Mouse (Mus musculus) heart, adult 9 months (tissue): ENCODE data around the gene Nid1.
"Not testable (repeated sequence)": the region's sequence is repeated elsewhere in the genome, so short reads cannot be mapped to it uniquely, and the experiment has no call there.

Experiments
- DNase-seq, 2 experiments: peaks; one replicate each; pipeline ENCODE4 v3.0.0; 2022; ENCODE audit warnings: low spot score in 2 of 2

Nid1 gene

DNA sequence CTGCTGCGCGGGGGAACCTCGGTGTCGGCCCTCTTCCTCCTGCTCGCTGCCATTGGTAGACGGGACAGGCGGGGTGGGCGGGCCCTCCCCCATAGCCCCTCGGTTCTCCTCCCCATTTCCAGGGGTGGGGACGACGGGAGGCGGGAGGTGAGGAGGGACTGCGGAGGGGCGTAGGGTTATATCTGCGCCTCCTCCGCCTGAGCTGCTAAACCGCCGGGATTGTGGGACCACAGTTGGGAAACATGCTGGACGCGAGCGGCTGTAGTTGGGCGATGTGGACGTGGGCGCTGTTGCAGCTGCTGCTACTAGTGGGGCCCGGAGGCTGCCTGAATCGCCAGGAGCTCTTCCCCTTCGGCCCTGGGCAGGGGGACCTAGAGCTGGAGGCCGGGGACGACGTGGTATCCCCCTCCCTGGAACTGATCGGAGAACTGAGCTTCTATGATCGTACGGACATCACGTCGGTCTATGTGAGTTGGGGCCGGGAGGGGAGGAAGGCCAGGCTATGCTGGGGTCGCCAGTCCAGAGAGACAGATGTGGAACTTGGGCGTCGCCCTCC, at the start of gene Nid1:
TSS of gene Nid1 (plus strand) at position 92 of the 556 bp plus-strand sequence.
- DNase-seq, result peak; percentile 46 to 73

DNA sequence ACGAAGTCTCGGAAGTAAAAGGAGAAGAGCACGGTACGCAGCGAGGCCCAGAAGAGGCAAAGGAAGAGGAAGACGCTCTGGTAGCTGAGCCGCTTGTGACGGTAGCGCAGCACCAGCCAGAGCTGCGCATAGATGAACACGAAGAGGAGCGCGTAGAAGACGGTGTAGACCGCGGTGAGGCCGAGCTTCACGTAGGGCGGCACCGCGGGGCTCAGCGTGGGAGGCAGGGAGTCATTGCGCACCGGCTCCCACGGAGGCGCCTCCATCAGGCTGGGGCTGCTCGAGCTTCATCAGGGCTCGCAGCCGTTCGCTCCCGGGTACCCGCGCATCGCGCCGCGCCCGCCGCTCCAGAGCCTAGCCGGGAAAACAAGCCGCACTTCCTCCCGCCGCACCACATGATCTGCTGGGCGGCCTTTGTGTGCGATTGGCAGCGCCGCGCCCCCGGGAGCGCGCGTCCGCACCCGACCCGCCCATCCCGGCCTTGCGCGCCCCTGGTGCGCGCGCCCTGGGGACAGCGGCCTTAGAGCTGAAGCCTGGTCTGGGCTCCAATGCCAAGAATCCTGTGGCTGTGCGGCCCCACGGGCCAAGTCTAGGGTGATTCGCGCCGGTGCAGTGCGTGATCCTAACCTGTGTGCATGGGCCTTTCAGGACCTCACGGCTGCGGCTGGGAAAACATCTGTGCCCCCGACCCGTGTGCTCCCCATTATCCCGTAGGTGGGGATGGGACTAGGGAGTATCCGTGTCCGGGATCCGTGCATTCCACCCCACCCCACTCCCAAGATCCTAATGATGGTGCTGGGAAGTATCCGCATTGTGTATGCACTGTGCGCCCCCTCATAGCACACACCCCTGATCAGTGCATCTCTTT, 43.9 kb upstream of the Nid1 start, which contains the start of gene Gpr137b:
TSS of gene Gpr137b (minus strand) at position 787 of the 868 bp plus-strand sequence.
- peak; percentile 57 to 70 for DNase-seq

DNA sequence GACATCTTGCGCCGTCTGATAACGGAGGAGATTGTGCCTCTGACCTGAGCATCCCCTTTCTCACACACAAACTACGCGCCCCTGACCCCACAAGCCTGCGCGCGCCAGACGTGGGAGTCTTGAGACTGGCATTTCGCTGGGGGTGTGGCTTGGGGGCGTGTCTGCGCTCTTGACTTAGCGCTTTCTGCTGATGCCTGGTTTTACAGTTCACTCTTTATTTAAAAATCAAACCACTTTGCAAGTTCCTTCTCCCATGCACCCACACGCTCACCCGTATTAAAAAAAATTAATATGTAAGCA, 43.3 kb upstream of the Nid1 start:
- not testable (repeated sequence) for DNase-seq

DNA sequence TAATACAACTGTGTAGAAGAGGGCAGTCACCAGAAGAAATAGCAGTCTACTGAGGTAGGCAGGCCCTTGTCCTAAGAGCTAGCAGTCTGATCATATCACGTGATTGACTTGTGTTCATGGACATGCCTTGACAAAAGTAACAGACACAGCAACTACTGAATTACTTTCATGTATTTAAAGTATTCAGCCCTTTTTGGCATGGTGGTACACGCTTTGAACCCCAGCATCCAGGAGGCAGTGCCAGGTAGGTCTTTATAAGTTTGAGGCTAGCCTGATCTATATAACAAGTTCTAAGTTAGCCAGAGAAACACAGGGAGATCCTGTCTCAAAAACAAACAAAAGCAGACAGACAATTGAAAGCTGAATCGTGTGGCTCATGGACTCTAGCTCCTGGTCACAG, 36.5 kb upstream of the Nid1 start:
- DNase-seq, result not testable (repeated sequence)

DNA sequence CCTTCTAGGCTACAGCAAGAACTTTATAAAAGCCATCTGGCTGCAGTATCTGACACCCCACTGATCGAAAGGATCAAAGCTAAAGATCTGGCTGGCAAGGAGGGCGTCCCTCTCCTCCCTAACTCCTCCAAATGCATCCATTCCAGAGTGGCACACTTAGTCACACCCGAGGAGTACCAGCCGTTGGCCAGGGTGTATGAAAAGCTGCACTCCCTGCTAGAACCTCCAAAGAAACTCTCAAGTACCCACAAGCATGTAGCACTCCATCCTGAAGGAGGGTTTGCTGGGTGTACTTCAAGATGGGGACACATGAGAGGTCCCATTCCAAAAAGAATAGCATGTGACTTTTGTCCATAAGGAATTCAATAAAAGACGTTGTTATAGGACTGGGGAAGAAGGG, 34.5 kb upstream of the Nid1 start:
- DNase-seq, result not testable (repeated sequence)

DNA sequence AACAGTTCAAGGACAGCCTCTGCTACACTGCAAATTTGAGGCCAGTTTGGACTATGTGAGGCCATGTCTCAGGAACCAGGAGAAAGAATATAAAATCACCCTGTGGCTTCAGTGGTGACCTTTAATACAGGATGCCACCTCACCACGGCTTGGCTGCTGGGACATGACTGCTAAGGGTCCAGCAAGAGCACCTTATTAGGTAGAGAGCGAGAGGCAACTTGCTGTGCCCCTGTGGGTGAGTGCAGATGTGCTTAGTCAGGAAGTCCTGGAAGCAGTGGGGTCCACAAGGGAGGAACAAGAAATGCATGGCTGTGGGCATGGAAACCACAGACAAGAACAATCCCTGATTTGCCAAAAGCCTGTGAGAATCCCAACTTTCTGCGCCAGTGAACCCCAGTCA, 34.0 kb upstream of the Nid1 start:
- not testable (repeated sequence) for DNase-seq

DNA sequence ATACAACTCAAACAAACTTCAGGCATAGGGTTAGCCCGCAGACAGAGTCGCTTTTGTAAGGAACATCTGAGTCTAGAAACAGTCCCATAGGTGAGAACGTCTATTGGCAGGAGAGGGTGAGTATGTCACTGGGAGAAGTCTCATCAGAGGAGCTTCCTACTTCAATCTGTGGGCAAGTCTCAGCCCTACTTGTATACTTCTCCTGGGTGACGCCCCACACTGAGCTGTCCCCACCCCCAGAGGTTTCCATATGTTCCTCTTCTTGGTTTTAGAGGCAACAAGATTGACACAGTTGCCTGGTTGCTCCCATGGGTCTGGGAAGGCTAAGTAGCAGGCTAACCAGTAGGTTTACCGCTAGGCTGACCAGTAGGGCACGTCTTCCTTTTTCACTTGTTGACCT, 33.5 kb upstream of the Nid1 start:
- DNase-seq, result not testable (repeated sequence)

DNA sequence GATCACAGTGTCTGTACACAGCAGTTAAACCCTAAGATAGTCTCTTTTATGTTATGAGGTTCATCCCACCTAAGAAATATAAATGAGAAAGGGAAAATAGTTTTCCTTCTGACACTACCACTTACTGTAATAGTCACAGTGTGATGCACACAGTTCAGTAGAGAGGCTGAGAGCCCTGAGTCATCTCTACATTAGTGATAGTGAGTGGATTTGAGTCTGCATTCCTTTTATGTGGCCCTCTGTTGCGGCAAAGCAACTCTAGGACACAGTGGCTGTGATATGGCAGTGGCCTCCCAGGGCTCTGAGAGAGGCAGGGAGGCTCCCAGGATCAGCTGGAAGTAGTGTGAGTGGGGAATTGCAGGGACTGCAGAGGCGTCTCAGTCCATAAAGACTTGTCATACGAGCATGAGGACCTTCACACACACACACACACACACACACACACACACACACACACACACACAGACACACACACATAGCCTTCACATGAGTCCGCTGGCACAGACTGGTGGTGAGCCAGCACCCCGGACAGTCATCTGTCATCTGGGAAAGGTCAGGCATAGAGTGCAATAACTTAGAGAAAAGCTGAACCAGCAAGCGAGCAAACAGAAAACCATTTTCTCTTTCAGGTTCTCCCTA, 32.7 kb upstream of the Nid1 start:
- DNase-seq, result not testable (repeated sequence)

DNA sequence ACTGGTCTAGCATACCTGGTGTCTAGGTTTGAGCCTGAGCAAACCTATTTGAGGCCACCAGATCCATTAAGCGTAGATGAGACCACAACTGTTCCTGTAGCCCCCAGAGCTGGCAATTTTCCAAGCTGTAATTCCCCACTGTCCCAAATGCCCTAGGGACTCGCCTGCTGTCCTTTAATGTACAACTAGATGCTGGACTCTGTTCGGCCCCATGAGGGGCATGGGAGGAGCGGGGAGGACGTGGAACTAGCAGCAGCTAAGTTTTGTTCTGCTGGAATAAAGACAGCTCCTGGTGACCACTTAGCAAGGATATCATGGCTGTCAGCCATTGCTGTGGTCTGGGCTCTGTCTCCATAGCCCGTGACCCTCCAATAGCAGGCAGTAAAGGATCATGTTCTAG, 31.8 kb upstream of the Nid1 start:
- DNase-seq, result not testable (repeated sequence)

DNA sequence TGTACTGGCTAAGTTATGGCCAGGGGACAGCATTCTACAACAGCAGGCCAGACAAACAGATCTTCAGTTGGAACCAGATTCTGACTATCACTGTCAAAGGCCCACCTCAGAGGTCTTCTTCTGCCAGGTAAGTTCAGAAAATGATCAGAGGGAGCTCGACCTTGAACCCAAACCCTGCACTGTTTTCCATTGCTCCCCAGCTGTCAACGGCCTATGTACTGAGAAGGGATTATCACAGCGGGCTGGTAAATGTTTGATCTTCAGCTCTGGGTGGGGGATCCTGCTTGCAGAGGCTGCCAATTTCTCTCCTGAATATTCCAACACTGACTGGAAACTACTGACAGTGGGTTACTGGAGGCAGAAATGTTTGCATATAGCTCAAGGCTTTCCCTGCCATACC, 23.1 kb upstream of the Nid1 start:
- DNase-seq, result no peak

DNA sequence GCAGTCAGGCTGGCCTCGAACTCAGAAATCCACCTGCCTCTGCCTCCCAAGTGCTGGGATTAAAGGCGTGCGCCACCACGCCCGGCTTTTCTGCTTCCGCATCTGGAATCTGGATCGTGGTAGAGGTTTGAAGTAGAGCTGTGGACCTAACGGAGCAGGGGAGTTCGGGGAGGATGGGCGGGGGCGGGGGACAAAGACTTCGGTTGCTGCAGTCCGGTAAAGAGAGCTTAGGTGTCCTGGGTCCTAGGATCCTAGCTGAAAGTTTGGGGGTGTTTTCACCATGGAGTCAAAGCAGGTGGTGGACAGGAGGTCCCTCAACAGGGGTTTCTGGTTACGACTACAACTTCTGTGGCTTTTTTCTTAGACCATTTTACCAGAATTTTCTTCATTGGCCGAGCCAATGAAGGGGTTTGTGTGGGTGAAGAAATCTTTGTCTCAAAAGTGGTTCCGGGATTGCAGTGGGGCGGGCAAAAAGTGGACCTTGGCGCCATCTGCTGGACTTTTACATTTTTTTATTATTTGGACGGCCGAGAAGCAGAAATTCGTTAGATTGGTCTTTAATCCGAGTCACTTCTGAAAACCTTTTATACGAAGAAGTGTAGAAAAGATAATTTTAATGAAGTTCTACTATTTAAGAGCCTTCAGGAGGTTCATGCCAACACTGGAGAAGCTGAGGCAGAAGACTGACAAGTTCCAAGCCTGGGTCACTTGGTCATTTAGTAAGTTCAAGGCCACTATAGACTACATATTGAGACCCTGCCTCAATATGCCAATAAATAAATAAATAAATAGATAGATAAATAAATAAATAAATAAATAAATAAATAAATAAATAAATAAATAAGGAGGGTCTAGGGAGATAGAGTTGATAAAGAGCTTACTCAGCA, 22.0 kb upstream of the Nid1 start:
- peak in 1 of 2 experiments; percentile 58 for DNase-seq

DNA sequence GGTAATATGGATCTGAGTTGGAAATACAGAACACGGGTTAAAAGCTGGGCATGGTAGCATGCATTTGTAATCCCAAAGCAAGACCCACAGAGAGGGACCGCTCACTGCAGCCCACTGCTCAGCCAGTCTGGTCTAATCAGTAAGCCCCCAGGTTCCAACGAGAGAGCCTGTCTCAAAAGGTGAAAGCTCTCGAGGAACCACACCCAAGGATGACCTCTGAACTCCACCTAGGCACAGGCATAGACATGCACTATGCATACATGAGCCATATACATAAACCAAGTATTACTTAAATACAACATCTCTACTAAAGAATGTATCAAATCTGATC, 21.4 kb upstream of the Nid1 start:
- not testable (repeated sequence) for DNase-seq

DNA sequence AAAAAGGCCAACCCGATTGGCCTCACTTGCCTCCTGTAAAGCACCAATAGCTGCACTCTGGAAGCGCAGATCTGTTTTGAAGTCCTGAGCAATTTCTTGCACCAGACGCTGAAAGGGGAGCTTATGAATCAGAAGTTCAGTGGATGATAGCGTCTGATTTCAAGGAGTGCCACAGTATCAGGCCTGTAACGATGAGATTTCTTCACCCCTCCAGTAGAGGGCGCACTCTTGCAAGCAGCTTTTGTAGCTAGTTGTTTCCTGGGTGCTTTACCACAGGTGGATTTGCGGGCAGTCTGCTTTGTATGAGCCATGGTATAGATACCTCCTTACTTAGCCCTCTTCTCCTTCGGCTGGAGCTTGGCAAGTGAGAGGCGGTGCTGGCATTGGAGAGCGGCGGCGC, 18.5 kb upstream of the Nid1 start:
- DNase-seq, result not testable (repeated sequence)

DNA sequence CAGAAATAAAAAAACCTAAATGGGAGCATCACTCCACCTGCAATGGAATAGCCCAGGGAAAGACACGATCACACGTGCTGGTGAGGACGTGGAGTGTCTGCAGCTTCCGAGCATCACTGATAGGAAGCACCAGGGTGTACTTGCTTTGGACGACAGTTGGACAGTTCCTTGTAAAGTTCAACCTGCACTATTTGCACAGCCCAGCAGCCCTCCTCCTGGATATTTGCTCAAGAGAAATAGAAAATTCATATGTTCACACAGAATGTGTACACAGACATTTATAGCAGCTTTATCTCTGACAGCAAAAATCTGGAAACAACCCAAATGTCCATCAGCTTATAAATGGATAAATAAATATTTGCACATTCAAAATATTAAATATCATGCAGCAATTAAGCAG, 14.1 kb upstream of the Nid1 start:
- DNase-seq, result not testable (repeated sequence)

DNA sequence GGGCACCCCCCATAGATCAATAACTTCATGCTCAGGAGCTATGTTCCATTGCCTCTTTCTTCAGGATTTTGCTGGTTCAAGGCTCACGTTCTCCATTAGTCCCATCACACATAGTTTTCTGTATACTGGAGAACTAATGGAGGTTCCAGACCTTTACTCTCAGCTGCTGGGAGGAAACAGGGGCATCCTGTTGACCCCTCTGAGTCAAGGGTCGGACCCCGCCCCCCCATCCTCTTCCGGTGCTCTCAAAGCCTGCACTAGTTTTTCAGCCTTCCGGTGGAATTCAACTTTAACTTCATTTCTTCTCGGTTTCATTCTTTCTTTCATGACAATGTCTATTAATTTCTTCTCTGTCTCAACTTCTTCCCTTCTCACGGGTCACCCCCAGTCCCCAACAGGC, 1.2 kb upstream of the Nid1 start:
- DNase-seq, result not testable (repeated sequence)

DNA sequence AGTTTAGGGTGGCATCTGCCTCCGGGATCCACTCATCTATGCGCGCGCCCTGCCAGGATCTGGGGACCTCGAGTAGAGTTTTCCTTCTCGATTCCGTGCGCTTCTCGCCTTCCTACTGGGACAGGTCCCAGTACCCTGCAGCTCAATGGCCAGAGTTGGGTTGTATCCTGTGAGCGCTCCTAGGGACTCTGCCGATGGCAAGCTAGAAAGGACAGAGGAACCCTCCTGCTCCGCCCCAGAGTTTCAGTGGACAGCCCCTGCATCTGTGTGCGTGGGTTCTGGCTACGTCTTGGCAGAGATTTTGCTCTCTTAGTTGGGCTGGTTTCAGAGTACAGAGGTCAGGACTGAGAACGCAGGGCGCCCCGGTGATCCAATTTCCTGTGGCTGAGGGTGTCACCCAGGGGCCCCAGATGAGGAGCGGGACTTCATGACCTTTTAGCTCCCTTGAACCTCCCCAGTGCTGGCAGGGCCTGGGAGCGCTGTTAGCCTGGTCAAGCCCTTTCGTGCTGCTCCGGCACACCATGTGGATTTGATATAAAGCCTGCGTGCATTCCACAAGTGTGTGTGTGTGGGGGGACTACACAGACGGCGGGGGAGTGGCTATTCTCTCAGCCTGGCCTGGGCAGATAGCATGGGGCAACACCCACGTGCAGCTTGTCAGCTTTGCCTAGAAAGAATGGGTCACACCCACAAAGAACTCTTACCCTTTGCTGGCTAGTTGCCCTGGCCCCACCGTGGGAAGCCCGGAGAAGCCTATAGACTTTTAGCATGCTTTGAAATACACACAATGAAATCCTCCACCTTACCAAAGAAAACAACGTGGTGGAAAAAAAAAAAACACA, 982 bp downstream of the Nid1 start:
- DNase-seq, result peak; percentile 34 to 52

DNA sequence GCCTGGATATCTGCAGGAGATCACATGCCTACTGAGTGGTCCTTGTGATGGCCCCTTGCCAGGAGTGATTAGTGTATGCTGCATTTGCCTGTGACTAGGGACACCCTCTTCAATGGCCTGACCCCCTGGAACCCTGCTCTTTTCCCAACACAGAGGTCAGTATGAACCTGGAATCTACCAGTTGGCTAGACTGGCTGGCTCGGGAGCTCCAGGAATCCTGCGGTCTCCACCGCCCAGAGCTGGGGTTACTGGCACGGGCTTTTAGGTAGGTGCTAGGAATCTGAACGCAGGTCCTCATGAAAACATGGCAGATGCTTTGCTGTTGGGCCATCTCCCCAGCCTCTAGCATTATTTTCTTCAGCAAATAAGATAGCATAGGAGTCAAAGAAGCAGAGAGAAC, 8.2 kb downstream of the Nid1 start:
- not testable (repeated sequence) for DNase-seq

DNA sequence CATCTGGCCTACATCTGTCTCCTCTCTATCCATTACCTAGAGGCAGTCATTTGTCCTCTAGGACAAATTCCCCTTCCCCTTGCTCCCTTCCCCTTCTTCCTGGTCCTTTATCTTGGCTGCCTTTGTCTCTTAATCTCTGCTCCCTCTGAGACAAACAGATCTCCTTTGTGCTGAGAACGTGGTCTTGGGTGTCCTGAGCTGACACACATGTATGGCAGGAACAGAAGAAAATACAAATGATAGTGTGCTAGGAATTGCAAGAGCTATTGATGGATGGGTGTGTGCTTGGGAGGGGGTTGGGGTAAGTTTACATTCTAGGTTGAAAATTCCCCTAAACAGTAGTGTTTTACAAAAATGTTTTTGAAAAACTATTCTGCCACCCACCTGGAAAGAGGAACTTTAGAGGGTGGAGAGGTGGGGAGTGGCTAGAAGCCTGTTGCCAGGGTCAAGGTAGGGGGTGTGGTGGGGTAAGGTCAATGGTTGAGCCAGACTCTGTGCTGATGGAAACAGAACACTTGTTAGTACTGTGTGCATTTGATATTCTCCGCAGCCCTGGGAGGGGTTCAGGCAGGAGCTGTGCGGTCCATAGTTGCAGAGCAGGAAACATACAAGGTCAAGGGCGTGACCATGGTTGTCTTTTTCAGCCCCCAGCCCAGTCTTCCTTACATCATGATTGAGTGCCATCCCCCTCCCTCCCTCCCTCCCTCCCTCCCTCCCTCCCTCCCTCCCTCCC, 9.5 kb downstream of the Nid1 start:
- not testable (repeated sequence) for DNase-seq

DNA sequence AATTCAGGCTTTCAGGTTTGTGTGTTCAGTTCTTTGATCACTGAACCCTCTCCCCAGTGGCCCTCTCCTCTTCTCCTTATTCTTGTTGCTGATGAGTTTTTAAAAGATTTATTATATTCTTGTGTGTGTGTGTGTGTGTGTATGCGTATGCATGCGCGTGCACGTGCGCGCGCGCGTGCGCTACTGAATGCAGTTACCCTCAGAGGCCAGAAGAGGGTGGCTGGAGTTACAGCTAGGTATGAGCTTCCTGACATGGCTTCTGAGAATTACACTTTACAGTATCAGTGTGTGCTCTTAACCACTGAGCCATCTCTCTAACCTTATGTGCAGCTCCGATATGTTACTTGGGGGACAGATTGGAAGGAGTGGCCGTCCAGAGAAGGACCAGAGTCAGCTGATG, 12.6 kb downstream of the Nid1 start:
- DNase-seq, result not testable (repeated sequence)

DNA sequence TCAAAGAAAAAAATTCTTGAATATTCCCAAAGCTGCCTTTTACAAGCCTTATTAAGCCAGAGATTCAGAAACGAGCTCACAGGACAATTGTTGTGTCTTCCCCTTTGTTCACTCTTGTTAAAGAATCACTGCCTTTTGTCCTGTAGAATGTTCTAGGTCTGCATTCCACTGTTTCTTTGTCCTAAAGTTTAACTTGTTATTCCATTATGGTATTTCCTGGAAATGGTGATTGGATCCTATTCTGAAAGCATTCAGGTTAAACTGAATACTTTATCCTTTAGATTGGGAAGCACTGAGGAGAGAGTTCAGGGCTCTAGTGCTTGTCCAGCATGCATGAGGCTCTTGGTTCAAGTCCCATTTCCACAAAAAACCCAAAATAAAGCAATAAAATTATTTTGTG, 13.6 kb downstream of the Nid1 start:
- DNase-seq, result not testable (repeated sequence)
